Mouse (Mus musculus) midbrain, postnatal 0 days (tissue): Measurements from ENCODE around the gene Nfya. TPM values are rescaled to one million over a fixed set of nuclear protein-coding genes. Genes with fewer than 3 reads are reported as not detected.

ENCODE experiments used
- ATAC-seq: fragments of 200-750 bp; cut with Nextera tagmentation; 2 replicates; pipeline ENCODE4 v1.8.0; 2017; ENCODE audit warnings: moderate number of reproducible peaks, mild to moderate bottlenecking, moderate TSS enrichment, moderate library complexity; ENCODE audit not compliant: low FRiP score
- DNase-seq: peaks from one replicate; pipeline ENCODE4 v3.0.0-alpha.2; 2015; ENCODE audit warnings: low spot score
- H3K27ac ChIP-seq: fragments of 300-500 bp; sonication (generic); 2 replicates; pipeline ENCODE4 v1.5.1; 2014; ENCODE audit warnings: low read depth, mild to moderate bottlenecking, low read length, mixed read lengths
- H3K27me3 ChIP-seq: fragments of 300-500 bp; sonication (generic); 2 replicates; pipeline ENCODE4 v1.6.1; 2014; ENCODE audit warnings: low read length, control low read depth, mixed read lengths; ENCODE audit not compliant: insufficient read depth
- H3K36me3 ChIP-seq: fragments of 300-500 bp; sonication (generic); 2 replicates; pipeline ENCODE4 v1.6.1; 2014; ENCODE audit warnings: low read length, control low read depth, mixed read lengths; ENCODE audit not compliant: insufficient read depth
- H3K4me1 ChIP-seq: fragments of 300-500 bp; sonication (generic); 2 replicates; pipeline ENCODE4 v1.6.1; 2014; ENCODE audit warnings: mild to moderate bottlenecking, control low read depth, antibody characterized with exemption, low read length, mixed read lengths; ENCODE audit not compliant: insufficient read depth
- H3K4me2 ChIP-seq: fragments of 300-500 bp; sonication (generic); 2 replicates; pipeline ENCODE4 v1.6.1; 2014; ENCODE audit warnings: low read depth, mild to moderate bottlenecking, low read length, mixed read lengths; ENCODE audit not compliant: poor library complexity, severe bottlenecking
- H3K4me3 ChIP-seq: fragments of 300-500 bp; sonication (generic); 2 replicates; pipeline ENCODE4 v1.5.1; 2014; ENCODE audit warnings: low read depth, mild to moderate bottlenecking, low read length, moderate library complexity
- H3K9ac ChIP-seq: fragments of 300-500 bp; sonication (generic); replicated peaks from 2 replicates; pipeline ENCODE4 v1.6.1; 2014; ENCODE audit warnings: mild to moderate bottlenecking, low read length, moderate library complexity, mixed read lengths; ENCODE audit not compliant: poor library complexity, severe bottlenecking
- H3K9me3 ChIP-seq: fragments of 300-500 bp; sonication (generic); 2 replicates; pipeline ENCODE4 v1.6.1; 2016; ENCODE audit warnings: low read length, control low read depth
- CTCF ChIP-seq: IDR thresholded peaks from 2 replicates; pipeline ENCODE4 v1.5.1; 2016; ENCODE audit warnings: antibody characterized with exemption, mild to moderate bottlenecking
- WGBS: fragments of 180-500 bp; shearing (Covaris S2); extraction: QIAGEN DNeasy Blood & Tissue Kit; methylation state at CpG from one replicate; pipeline ENCODE4 v1.1.7; 2014; 5-methylcytosine and 5-hydroxymethylcytosine counted together
- polyA plus RNA-seq: library from polyadenylated mRNA; unstranded; fragments of >200 nt; fragmentation: Nextera tagmentation; extraction: Ambion mirVana; gene quantifications from 2 replicates; pipeline ENCODE4 v1.2.1, GENCODE M21; 2015
- total RNA-seq: library from RNA; depleted of rRNA; stranded (reverse); fragments of >200 nt; gene quantifications from 2 replicates; pipeline ENCODE4 v1.2.3, GENCODE M21; 2014

The Nfya gene
- total and polyA plus RNA-seq, 2 experiments from 2014 or later: 4.1 to 30.9 TPM

DNA sequence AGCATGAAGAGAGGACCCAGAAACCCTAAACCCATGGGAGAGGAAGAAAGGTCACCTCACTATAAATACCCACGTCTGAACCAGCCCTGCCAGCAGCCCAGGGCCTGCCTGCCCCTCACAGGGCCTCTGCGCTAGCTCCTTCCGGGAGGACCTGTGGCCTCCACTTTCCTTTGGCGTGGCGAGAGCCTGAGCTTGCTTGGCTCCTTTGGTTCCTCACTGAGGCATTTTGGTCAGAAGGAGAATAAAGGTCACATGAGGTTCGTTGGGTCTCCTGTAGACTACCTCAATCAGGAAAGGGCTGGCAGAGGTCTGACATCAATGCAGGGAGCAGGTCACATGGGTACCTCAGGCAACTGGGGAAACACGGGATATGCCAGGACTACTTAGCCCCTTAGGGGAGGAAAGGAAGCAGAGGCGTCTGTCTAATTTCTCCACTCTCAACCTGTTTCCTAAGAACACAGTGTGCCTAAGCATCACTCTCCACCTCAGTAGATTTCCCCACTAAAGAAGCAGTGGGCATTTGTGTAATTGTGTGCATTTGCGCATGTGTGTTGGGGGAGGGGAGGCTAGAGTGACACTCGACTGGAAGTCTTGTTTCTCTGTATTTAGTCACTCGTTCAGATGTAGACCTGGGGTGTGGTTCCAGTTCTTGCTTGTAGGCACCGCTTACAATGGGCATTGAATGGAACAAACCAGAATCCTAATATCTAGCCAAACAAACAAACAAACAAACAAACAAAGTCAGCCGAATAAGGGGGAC is 17.5 kb upstream of the Nfya start:
- no peak for TF ChIP-seq CTCF
- 77% methylated on average over 13 of the region's 13 CpGs for WGBS
- no peaks in the 10 kb centered on the region for H3K27me3 ChIP-seq
- no peaks in the 10 kb centered on the region for H3K9me3 ChIP-seq
- H3K4me1 ChIP-seq: no peaks in the 10 kb centered on the region
- no peak overlapping the region for H3K9ac ChIP-seq
- no peak overlapping the region for H3K4me2 ChIP-seq
- H3K4me3 ChIP-seq: no peak overlapping the region
- no peak for ATAC-seq
- DNase-seq: no peak
- H3K36me3 ChIP-seq: no peaks in the 10 kb centered on the region
- no peak overlapping the region for H3K27ac ChIP-seq

DNA sequence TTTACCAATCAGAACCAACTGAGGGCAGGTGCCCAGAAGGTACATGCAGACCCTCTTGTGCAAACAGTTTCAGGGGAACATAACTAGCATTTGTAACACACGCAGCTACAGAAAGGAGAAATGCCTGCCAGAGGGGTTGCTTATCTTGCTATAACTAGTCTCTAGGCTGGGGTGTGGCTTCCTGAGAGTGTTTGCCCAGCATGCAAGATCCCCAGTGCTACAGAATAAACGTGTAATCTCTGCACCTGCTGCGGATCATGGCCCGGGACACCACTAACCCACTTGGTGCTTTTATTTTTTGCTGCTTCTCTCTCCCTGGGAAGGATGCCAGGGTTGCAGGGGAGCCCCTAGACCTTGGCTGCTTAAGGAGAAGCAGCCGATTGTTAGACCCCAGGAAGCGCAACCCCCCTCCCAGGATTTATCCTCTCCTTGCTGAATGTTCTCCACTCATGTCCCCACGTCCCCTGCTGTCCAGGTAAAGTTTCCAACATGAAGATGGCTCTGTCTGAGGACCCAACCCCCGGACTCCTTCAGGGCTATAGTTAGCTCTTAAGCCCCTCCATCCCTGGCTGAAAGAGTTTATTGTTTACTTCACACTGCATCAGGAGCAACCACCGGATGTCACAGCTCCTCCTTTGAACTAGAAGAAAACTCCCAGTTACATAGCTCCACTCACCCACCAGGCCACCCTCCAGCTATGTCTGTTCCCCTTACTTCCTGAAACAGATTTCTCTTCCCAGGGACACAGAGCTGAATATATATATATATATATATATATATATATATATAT is 16.3 kb upstream of the Nfya start:
- Histone ChIP-seq H3K27me3 (no peaks in the 10 kb centered on the region), H3K27ac (no peak overlapping the region), H3K4me1 (no peaks in the 10 kb centered on the region), H3K4me2 (no peak overlapping the region), H3K9ac (no peak overlapping the region), H3K9me3 (no peaks in the 10 kb centered on the region), H3K36me3 (no peaks in the 10 kb centered on the region), H3K4me3 (no peak overlapping the region)
- DNase-seq: no peak
- TF ChIP-seq CTCF: no peak
- ATAC-seq: no peak
- 33% methylated on average over 9 of the region's 9 CpGs for WGBS

DNA sequence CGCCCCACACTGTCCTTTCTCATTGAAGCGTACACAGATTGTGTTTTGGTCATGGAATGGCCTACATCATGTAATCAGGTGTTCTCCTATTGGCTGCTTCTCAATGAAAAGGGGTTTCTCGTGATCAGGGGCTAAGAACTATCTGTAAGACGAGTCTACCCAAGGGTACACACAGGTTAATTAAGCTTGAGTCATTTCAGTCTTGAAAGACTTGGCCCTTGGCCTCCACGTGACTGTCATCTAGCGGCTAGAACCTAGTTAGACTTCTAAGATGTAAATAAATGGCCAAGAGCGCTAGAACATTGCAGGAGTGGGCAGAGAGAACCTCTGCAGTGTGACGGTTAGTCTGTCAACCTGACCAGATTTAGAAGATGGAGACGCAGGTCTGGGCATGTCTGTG is 14.5 kb upstream of the Nfya start:
- Histone ChIP-seq H3K9me3 (no peaks in the 10 kb centered on the region), H3K9ac (no peak overlapping the region), H3K4me1 (no peaks in the 10 kb centered on the region), H3K27me3 (no peaks in the 10 kb centered on the region), H3K36me3 (no peaks in the 10 kb centered on the region), H3K4me2 (no peak overlapping the region), H3K4me3 (no peak overlapping the region), H3K27ac (no peak overlapping the region)
- no peak for DNase-seq
- no peak for ATAC-seq
- WGBS: 90% methylated on average over 9 of the region's 9 CpGs
- no peak for TF ChIP-seq CTCF

DNA sequence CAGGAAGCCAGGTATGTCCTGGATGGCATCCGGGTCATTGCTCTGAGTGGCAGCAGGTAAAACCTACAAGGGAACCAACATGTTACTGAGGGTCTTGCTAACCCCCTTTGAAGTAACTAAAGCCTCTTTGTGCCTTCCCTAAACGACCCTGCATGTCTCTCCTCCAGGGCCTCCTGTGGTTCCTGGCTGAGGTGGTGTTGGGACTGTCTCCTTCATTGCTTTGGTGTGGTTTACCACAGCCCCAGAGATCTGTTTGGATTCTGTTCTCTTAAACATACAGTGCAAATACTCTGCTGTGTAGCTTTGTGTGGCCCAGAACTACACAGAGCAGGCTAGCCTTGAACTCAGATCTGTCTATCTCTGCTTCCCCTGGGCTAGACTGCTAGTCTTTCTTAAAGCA is 9.9 kb upstream of the Nfya start:
- ATAC-seq: no peak
- DNase-seq: no peak
- Histone ChIP-seq H3K9ac (no peak overlapping the region), H3K27ac (no peak overlapping the region), H3K9me3 (no peaks in the 10 kb centered on the region), H3K4me3 (no peak overlapping the region), H3K27me3 (no peaks in the 10 kb centered on the region), H3K4me1 (no peaks in the 10 kb centered on the region), H3K4me2 (no peak overlapping the region), H3K36me3 (0 out of 2 replicates have a peak, but pooled peaks cover 4% of the 10 kb centered on the region)
- no peak for TF ChIP-seq CTCF
- whole genome bisulfite sequencing: 73% methylated on average over 2 of the region's 2 CpGs

DNA sequence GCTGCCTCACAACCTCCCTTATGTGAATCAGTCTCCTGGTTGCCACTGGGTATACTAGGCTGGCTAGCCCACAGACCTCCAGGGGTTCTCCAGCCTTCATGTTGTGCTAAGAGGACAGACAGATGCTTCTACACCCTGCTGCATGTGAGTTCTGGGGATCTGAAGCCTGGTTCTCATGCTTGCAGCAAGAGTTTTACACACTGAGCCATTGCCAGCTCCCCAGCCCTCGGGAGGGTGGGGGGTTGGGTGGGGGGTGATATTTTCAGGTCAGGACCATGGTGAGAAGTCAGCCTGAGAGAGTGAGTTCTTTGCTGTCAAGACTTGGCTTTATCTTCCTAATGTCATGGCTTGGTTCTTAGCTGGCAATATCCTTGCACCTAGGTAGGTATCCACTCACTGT is 9.1 kb upstream of the Nfya start:
- 100% methylated on average over 1 of the region's 1 CpGs for WGBS

DNA sequence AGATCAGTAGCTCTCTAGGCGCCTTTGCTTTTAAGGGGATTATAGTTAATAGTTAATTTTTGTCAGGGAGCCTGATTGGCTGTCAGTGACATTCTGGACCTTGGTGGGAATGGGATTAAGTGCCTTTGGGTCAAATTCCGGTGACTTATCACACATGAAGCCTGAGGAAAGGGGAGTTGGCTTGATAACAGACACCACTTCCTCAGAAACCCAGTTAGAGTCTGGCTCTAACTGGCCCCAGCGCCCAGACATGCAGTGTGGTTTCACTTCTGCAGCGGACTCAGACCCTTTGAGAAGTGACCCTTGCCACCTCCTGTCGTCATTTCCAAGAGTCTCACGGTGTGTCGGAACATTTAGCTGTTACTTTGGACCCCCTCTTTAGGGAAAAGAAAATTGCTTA is 8.5 kb upstream of the Nfya start:
- ATAC-seq: no peak
- DNase-seq: no peak
- no peak overlapping the region for H3K9ac ChIP-seq
- H3K27me3 ChIP-seq: no peaks in the 10 kb centered on the region
- TF ChIP-seq CTCF: no peak
- no peak overlapping the region for H3K4me2 ChIP-seq
- H3K4me1 ChIP-seq: no peaks in the 10 kb centered on the region
- no peak overlapping the region for H3K27ac ChIP-seq
- no peaks in the 10 kb centered on the region for H3K9me3 ChIP-seq
- H3K4me3 ChIP-seq: no peak overlapping the region
- 0 out of 2 replicates have a peak, but pooled peaks cover 4% of the 10 kb centered on the region for H3K36me3 ChIP-seq
- WGBS: 82% methylated on average over 7 of the region's 7 CpGs

More for the DNA sequence above, 9.1 kb upstream of the Nfya start:
- Histone ChIP-seq H3K9ac (no peak overlapping the region), H3K9me3 (no peaks in the 10 kb centered on the region), H3K4me1 (no peaks in the 10 kb centered on the region), H3K27ac (no peak overlapping the region), H3K36me3 (0 out of 2 replicates have a peak, but pooled peaks cover 4% of the 10 kb centered on the region), H3K4me2 (no peak overlapping the region), H3K27me3 (no peaks in the 10 kb centered on the region), H3K4me3 (no peak overlapping the region)
- TF ChIP-seq CTCF: no peak
- ATAC-seq: no peak
- no peak for DNase-seq
